Mouse (Mus musculus): ENCODE measurements around the gene Dnaaf2.

Gene Dnaaf2

GRCm38 (mm10) chr12:69198164-69198535 is at the start of gene Dnaaf2:
Gene Dnaaf2, minus strand, starts transcription at chr12:69198429.
- peak; percentile 41 for DNase-seq (ENCODE audit: low spot score)

GRCm38 (mm10) chr12:69241771-69242431 is 43.7 kb upstream of the Dnaaf2 start:
- peak; percentile 31 for DNase-seq (ENCODE audit: low spot score)

GRCm38 (mm10) chr12:69241405-69241770 is 43.2 kb upstream of the Dnaaf2 start:
- DNase-seq (ENCODE audit: low spot score): no peak

- no peak for DNase-seq (ENCODE audit: low spot score)
Measured at GRCm38 (mm10) chr12:69240876-69241275, 42.6 kb upstream of the Dnaaf2 start, which contains the start of gene Klhdc1. Gene Klhdc1, plus strand, starts transcription at chr12:69241176.

GRCm38 (mm10) chr12:69238284-69238683 is 40.1 kb upstream of the Dnaaf2 start:
- no peak for DNase-seq (ENCODE audit: low spot score)

- DNase-seq (ENCODE audit: low spot score): no peak
Measured at GRCm38 (mm10) chr12:69235782-69236181, 37.6 kb upstream of the Dnaaf2 start.

- no peak for DNase-seq (ENCODE audit: low spot score)
Measured at GRCm38 (mm10) chr12:69229251-69229650, 31.0 kb upstream of the Dnaaf2 start.

- peak; percentile 53 for DNase-seq (ENCODE audit: low spot score)
Measured at GRCm38 (mm10) chr12:69227776-69228466, 29.7 kb upstream of the Dnaaf2 start, which contains the start of gene Pole2. Gene Pole2, minus strand, starts transcription at chr12:69228195.

GRCm38 (mm10) chr12:69220613-69221277 is 22.5 kb upstream of the Dnaaf2 start:
- DNase-seq (ENCODE audit: low spot score): no peak

GRCm38 (mm10) chr12:69216587-69216986 is 18.4 kb upstream of the Dnaaf2 start:
- no peak for DNase-seq (ENCODE audit: low spot score)

GRCm38 (mm10) chr12:69215000-69215785 is 17.0 kb upstream of the Dnaaf2 start:
- peak; percentile 76 for DNase-seq (ENCODE audit: low spot score)

- DNase-seq (ENCODE audit: low spot score): no peak
Measured at GRCm38 (mm10) chr12:69214393-69214792, 16.2 kb upstream of the Dnaaf2 start.

- DNase-seq (ENCODE audit: low spot score): no peak
Measured at GRCm38 (mm10) chr12:69213186-69213777, 15.1 kb upstream of the Dnaaf2 start.

GRCm38 (mm10) chr12:69211057-69211456 is 12.8 kb upstream of the Dnaaf2 start:
- no peak for DNase-seq (ENCODE audit: low spot score)

GRCm38 (mm10) chr12:69210056-69210979 is 12.1 kb upstream of the Dnaaf2 start:
- no peak for DNase-seq (ENCODE audit: low spot score)

GRCm38 (mm10) chr12:69208520-69208919 is 10.3 kb upstream of the Dnaaf2 start:
- no peak for DNase-seq (ENCODE audit: low spot score)

- no peak for DNase-seq (ENCODE audit: low spot score)
Measured at GRCm38 (mm10) chr12:69207926-69208325, 9.7 kb upstream of the Dnaaf2 start.

- DNase-seq (ENCODE audit: low spot score): no peak
Measured at GRCm38 (mm10) chr12:69207396-69207795, 9.2 kb upstream of the Dnaaf2 start.

- DNase-seq (ENCODE audit: low spot score): no peak
Measured at GRCm38 (mm10) chr12:69204052-69204833, 6.0 kb upstream of the Dnaaf2 start, which contains the start of gene Gm49384. Gene Gm49384, minus strand, starts transcription at chr12:69204267.

GRCm38 (mm10) chr12:69198985-69199384 is 756 bp upstream of the Dnaaf2 start:
- DNase-seq (ENCODE audit: low spot score): no peak
